Mouse (Mus musculus) CH12.LX (cell line): ENCODE data around the gene Arhgef26.

Experiments
- BHLHE40 ChIP-seq: IDR thresholded peaks from 2 replicates; pipeline ENCODE4 v1.6.1; 2011; ENCODE audit warnings: mild to moderate bottlenecking, low read depth, low read length, improper control_type of control experiment
- CTCF ChIP-seq, 2 experiments: IDR thresholded peaks in 1 of 2; conservative IDR thresholded peaks in 1 of 2; 2 replicates each; pipeline ENCODE4 v1.5.1; 2011 to 2012; ENCODE audit warnings: low read depth in 2 of 2, low read length in 2 of 2, improper control_type of control experiment in 1 of 2, inconsistent platforms in 1 of 2, mild to moderate bottlenecking in 1 of 2, moderate library complexity in 1 of 2
- ELF1 ChIP-seq: IDR thresholded peaks from 2 replicates; pipeline ENCODE4 v1.6.1; 2014; ENCODE audit warnings: low read depth, mild to moderate bottlenecking, inconsistent platforms, low read length, improper control_type of control experiment
- MAX ChIP-seq: IDR thresholded peaks from 2 replicates; pipeline ENCODE4 v1.6.1; 2011; ENCODE audit warnings: low read length, improper control_type of control experiment
- MYC ChIP-seq: IDR thresholded peaks from 2 replicates; pipeline ENCODE4 v1.6.1; 2011; ENCODE audit warnings: low read depth, mild to moderate bottlenecking, improper control_type of control experiment, low read length
- POLR2AphosphoS2 ChIP-seq: IDR thresholded peaks from 2 replicates; pipeline ENCODE4 v1.6.1; 2011; ENCODE audit warnings: low read depth, low read length, improper control_type of control experiment
- RCOR1 ChIP-seq: conservative IDR thresholded peaks from 2 replicates; pipeline ENCODE4 v1.6.1; 2012; ENCODE audit warnings: low read depth, mild to moderate bottlenecking, inconsistent platforms, low read length, improper control_type of control experiment
- ZC3H11A ChIP-seq: IDR thresholded peaks from 2 replicates; pipeline ENCODE4 v1.6.1; 2012; ENCODE audit warnings: low read depth, mild to moderate bottlenecking, inconsistent platforms, low read length, improper control_type of control experiment

GRCm38 (mm10) chr3:62433675-62434074, 95.5 kb downstream of the Arhgef26 start:
- TF ChIP-seq RCOR1 (no peak), CTCF (conservative IDR thresholded peaks at IDR 0.05 in 1 of 2, IDR thresholded peaks at IDR 0.05 in 1 of 2; ENCODE audit: low read depth in 2 of 2, low read length in 2 of 2) (no peak), ZC3H11A (no peak), MYC (no peak), POLR2AphosphoS2 (no peak), ELF1 (no peak), BHLHE40 (no peak), MAX (no peak)
